Mouse (Mus musculus) CH12.LX (cell line): Measurements from ENCODE around the gene Dusp3. TPM values are rescaled to one million over a fixed set of nuclear protein-coding genes. Genes with fewer than 3 reads are reported as not detected.

Experiments used
- DNase-seq: peaks from one replicate; pipeline ENCODE4 v3.0.0-alpha.2; 2013; ENCODE audit errors: extremely low read depth
- H3K27ac ChIP-seq: 2 replicates; pipeline ENCODE4 v1.5.1; 2012; ENCODE audit warnings: low read depth, mild to moderate bottlenecking, control low read depth, moderate library complexity; ENCODE audit not compliant: insufficient read depth
- H3K27me3 ChIP-seq: replicated peaks from 2 replicates; pipeline ENCODE3; 2012; ENCODE audit warnings: inconsistent platforms
- H3K36me3 ChIP-seq, 2 experiments: replicated peaks in 1 of 2; 2 replicates each; pipeline versions ENCODE3 to v1.6.1; 2012; ENCODE audit warnings: inconsistent platforms in 1 of 2, low read length in 1 of 2, mild to moderate bottlenecking in 1 of 2, mixed read lengths in 1 of 2, moderate library complexity in 1 of 2; ENCODE audit not compliant: control insufficient read depth in 1 of 2, insufficient read depth in 1 of 2
- H3K4me1 ChIP-seq, 2 experiments: 2 replicates each; pipeline ENCODE4 v1.6.1; 2012; ENCODE audit warnings: inconsistent platforms in 1 of 2, moderate library complexity in 1 of 2; ENCODE audit not compliant: insufficient read depth in 2 of 2, control insufficient read depth in 1 of 2
- H3K4me2 ChIP-seq: 2 replicates; pipeline ENCODE4 v1.6.1; 2012; ENCODE audit warnings: low read depth, mild to moderate bottlenecking, control low read depth; ENCODE audit not compliant: poor library complexity, insufficient read depth, severe bottlenecking
- H3K4me3 ChIP-seq, 3 experiments: fragments of 150-350 bp in 1 of 3; sonication (generic) in 1 of 3; replicated peaks in 1 of 3; 2 replicates each; pipeline versions ENCODE3 to v1.5.1; 2011 to 2012; ENCODE audit warnings: low read depth in 2 of 3, low read length in 2 of 3, mild to moderate bottlenecking in 2 of 3, moderate library complexity in 2 of 3, control low read depth in 1 of 3, improper control_type of control experiment in 1 of 3, inconsistent platforms in 1 of 3, mixed read lengths in 1 of 3; ENCODE audit not compliant: poor library complexity in 1 of 3
- H3K79me2 ChIP-seq: replicated peaks from 2 replicates; pipeline ENCODE4 v1.6.1; 2012; ENCODE audit warnings: mild to moderate bottlenecking, moderate library complexity; ENCODE audit not compliant: control insufficient read depth, poor library complexity, insufficient read depth, severe bottlenecking; ENCODE audit errors: extremely low read depth
- H3K9ac ChIP-seq: 2 replicates; pipeline ENCODE4 v1.6.1; 2012; ENCODE audit warnings: low read depth, mild to moderate bottlenecking, control low read depth, moderate library complexity; ENCODE audit not compliant: insufficient read depth
- H3K9me3 ChIP-seq: replicated peaks from 2 replicates; pipeline ENCODE3; 2012; ENCODE audit warnings: low read length, inconsistent platforms, mixed read lengths
- CHD1 ChIP-seq: IDR thresholded peaks from 2 replicates; pipeline ENCODE4 v1.6.1; 2012; ENCODE audit warnings: low read depth, low read length, improper control_type of control experiment, inconsistent platforms
- CTCF ChIP-seq, 2 experiments: IDR thresholded peaks in 1 of 2; conservative IDR thresholded peaks in 1 of 2; 2 replicates each; pipeline ENCODE4 v1.5.1; 2011 to 2012; ENCODE audit warnings: low read depth in 2 of 2, low read length in 2 of 2, improper control_type of control experiment in 1 of 2, inconsistent platforms in 1 of 2, mild to moderate bottlenecking in 1 of 2, moderate library complexity in 1 of 2
- E2F4 ChIP-seq: IDR thresholded peaks from 2 replicates; pipeline ENCODE4 v1.6.1; 2011; ENCODE audit warnings: low read depth, low read length, improper control_type of control experiment; ENCODE audit not compliant: insufficient replicate concordance
- ELF1 ChIP-seq: IDR thresholded peaks from 2 replicates; pipeline ENCODE4 v1.6.1; 2014; ENCODE audit warnings: low read depth, mild to moderate bottlenecking, inconsistent platforms, low read length, improper control_type of control experiment
- EP300 ChIP-seq: IDR thresholded peaks from 2 replicates; pipeline ENCODE4 v1.6.1; 2011; ENCODE audit warnings: low read length, improper control_type of control experiment
- IRF4 ChIP-seq: IDR thresholded peaks from 2 replicates; pipeline ENCODE4 v1.6.1; 2014; ENCODE audit warnings: low read depth, mild to moderate bottlenecking, inconsistent platforms, low read length, improper control_type of control experiment
- JUND ChIP-seq: conservative IDR thresholded peaks from 2 replicates; pipeline ENCODE4 v1.6.1; 2011; ENCODE audit warnings: low read depth, low read length, improper control_type of control experiment
- SIN3A ChIP-seq: IDR thresholded peaks from 2 replicates; pipeline ENCODE4 v1.6.1; 2012; ENCODE audit warnings: low read length, improper control_type of control experiment, inconsistent platforms
- SMC3 ChIP-seq: IDR thresholded peaks from 2 replicates; pipeline ENCODE4 v1.6.1; 2011; ENCODE audit warnings: low read depth, low read length, improper control_type of control experiment
- TCF12 ChIP-seq: IDR thresholded peaks from 2 replicates; pipeline ENCODE4 v1.6.1; 2014; ENCODE audit warnings: low read depth, mild to moderate bottlenecking, inconsistent platforms, low read length, improper control_type of control experiment
- ZKSCAN1 ChIP-seq: IDR thresholded peaks from 2 replicates; pipeline ENCODE4 v1.6.1; 2012; ENCODE audit warnings: low read depth, inconsistent platforms, low read length, improper control_type of control experiment, borderline replicate concordance
- ZNF384 ChIP-seq: IDR thresholded peaks from 2 replicates; pipeline ENCODE4 v1.6.1; 2012; ENCODE audit warnings: low read depth, low read length, improper control_type of control experiment, inconsistent platforms
- dilution Hi-C: fragments of 300-500 bp; cut with MboI; formaldehyde crosslinking; loops from 2 replicates; pipeline ENCODE4 v1.14.3; 2020; ENCODE audit warnings: low sequenced_read_pairs; ENCODE audit not compliant: extremely low pct_unique_long_range_greater_than_20kb, extremely low pct_ligation_motif_present
- in situ Hi-C: fragments of 300-500 bp; cut with MboI; formaldehyde crosslinking; loops from 3 replicates; pipeline ENCODE4 v1.14.3; 2019; ENCODE audit warnings: low sequenced_read_pairs, low pct_ligation_motif_present, low pct_unique_long_range_greater_than_20kb, mixed read lengths
- polyA plus RNA-seq: library from polyadenylated mRNA; unstranded; fragments of >175 nt; gene quantifications from 2 replicates; pipeline ENCODE4 v1.2.1, GENCODE M21; 2012; ENCODE audit warnings: low read depth; ENCODE audit not compliant: insufficient read length
- total RNA-seq, 2 experiments: library from RNA; depleted of rRNA; stranded (reverse); fragments of 300-350 nt in 1 of 2; fragments of >200 nt in 1 of 2; gene quantifications; 2 replicates each; pipeline ENCODE4 v1.2.3; 2012 to 2014

The Dusp3 gene
- total and polyA plus RNA-seq, 3 experiments: 5.6 to 23.6 (median 20.8) TPM

GRCm38 (mm10) chr11:101931978-101932377 is 54.8 kb downstream of the Dusp3 start:
- no peak overlapping the region for H3K9ac ChIP-seq
- no peak overlapping the region for H3K4me3 ChIP-seq
- no peak overlapping the region for H3K4me2 ChIP-seq
- H3K9me3 ChIP-seq: no peaks in the 10 kb centered on the region
- DNase-seq: no peak
- dilution Hi-C loops: no loop called here
- in situ Hi-C loops: no loop called here
- peaks cover 2 to 10% of the 10 kb centered on the region in 2 experiments; a peak in 3 of 4 replicates for H3K4me1 ChIP-seq
- H3K79me2 ChIP-seq: no peaks in the 10 kb centered on the region
- peaks cover 43% of the 10 kb centered on the region for H3K27me3 ChIP-seq
- TF ChIP-seq E2F4: no peak
- no peak for TF ChIP-seq ZKSCAN1
- H3K36me3 ChIP-seq: no peaks in the 10 kb centered on the region
- no peak overlapping the region for H3K27ac ChIP-seq

- no peak overlapping the region for H3K27ac ChIP-seq
- peak; percentile 15; the same call in 1 of the 2 replicates for TF ChIP-seq EP300
- TF ChIP-seq CTCF (conservative IDR thresholded peaks at IDR 0.05 in 1 of 2, IDR thresholded peaks at IDR 0.05 in 1 of 2; ENCODE audit: low read depth in 2 of 2, low read length in 2 of 2): peak; percentile 28 to 83; a peak in 3 of 4 replicates
- TF ChIP-seq TCF12: 0 out of 2 replicates have a peak, but pooled peaks have one; percentile 30
- no peak for TF ChIP-seq SIN3A
- TF ChIP-seq SMC3: peak; percentile 56
- no peak for TF ChIP-seq CHD1
- TF ChIP-seq ELF1: 0 out of 2 replicates have a peak, but pooled peaks have one; percentile 15
- TF ChIP-seq IRF4: 0 out of 2 replicates have a peak, but pooled peaks have one; percentile 19
- H3K4me3 ChIP-seq: no peak overlapping the region
- H3K79me2 ChIP-seq: no peaks in the 10 kb centered on the region
- H3K4me1 ChIP-seq: peaks cover 2 to 44% of the 10 kb centered on the region in 2 experiments; a peak in 3 of 4 replicates
- no peak overlapping the region for H3K9ac ChIP-seq
- dilution Hi-C loops: no loop called here
- H3K27me3 ChIP-seq: peaks cover 30% of the 10 kb centered on the region
- peak; percentile 60 for DNase-seq
- in situ Hi-C loops: no loop called here
- no peaks in the 10 kb centered on the region for H3K36me3 ChIP-seq
- no peaks in the 10 kb centered on the region for H3K9me3 ChIP-seq
- no peak overlapping the region for H3K4me2 ChIP-seq
These were observed 58.6 kb downstream of the Dusp3 start for GRCm38 (mm10) chr11:101928030-101928762.

DNA sequence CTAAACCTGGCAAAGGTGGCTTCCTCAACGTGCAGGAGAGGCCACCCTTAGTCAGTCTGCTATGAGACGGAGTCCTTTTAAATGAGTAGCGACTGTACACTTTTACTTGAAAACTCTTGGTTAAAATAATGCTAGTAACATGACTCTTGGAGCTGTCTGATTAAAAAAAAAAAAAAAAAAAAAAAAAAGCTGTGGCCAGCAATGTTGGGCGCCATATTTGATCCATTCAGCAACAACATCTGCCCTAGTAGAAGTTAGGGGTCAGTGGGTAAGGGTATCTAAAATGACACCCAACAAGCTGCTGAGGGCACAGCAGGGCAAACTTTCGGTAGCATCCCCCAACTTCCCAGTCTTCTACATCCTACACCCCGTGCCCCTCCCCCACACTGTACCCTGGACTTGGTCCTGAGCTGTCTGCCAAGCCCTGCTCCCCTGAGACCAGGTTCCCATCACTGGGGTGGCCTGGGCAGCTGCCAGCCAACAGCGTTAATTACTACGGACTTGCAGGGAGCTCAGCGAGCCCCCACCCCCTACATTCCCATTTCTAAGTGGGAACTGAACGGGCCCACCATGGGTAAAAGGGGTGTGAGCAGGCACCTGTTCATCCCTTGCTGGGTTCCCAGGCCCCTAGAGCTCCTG is 59.7 kb downstream of the Dusp3 start:
- H3K79me2 ChIP-seq: no peaks in the 10 kb centered on the region
- TF ChIP-seq ZNF384 (peak; percentile 63), JUND (no peak), CTCF (conservative IDR thresholded peaks at IDR 0.05 in 1 of 2, IDR thresholded peaks at IDR 0.05 in 1 of 2; ENCODE audit: low read depth in 2 of 2, low read length in 2 of 2) (no peak)
- TF ChIP-seq, all 38 proteins: peak for 1
- Histone ChIP-seq H3K4me3 (no peak overlapping the region), H3K4me2 (no peak overlapping the region), H3K27me3 (peaks cover 32% of the 10 kb centered on the region), H3K9me3 (no peaks in the 10 kb centered on the region), H3K9ac (no peak overlapping the region), H3K27ac (no peak overlapping the region), H3K4me1 (peaks cover 2 to 41% of the 10 kb centered on the region in 2 experiments; a peak in 3 of 4 replicates), H3K36me3 (no peaks in the 10 kb centered on the region)
- dilution Hi-C loops (no loop called here), in situ Hi-C loops (no loop called here)
- DNase-seq: no peak
